Mouse (Mus musculus) limb, embryonic 10.5 days (tissue): ENCODE data around the gene Cbs. TPM values are rescaled to one million over a fixed set of nuclear protein-coding genes. Genes with fewer than 3 reads are reported as not detected.

Source experiments
- DNase-seq: peaks from one replicate; pipeline ENCODE4 v3.0.0-alpha.2; 2017; ENCODE audit warnings: low spot score
- H3K27ac ChIP-seq: fragments of 300-500 bp; sonication (generic); 2 replicates; pipeline ENCODE4 v1.5.1; 2016; ENCODE audit warnings: mild to moderate bottlenecking
- H3K27me3 ChIP-seq: fragments of 300-500 bp; sonication (generic); 2 replicates; pipeline ENCODE4 v1.6.1; 2016; ENCODE audit warnings: low read depth, mild to moderate bottlenecking; ENCODE audit not compliant: poor library complexity, severe bottlenecking
- H3K36me3 ChIP-seq: fragments of 300-500 bp; sonication (generic); 2 replicates; pipeline ENCODE4 v1.6.1; 2016; ENCODE audit warnings: mild to moderate bottlenecking, moderate library complexity
- H3K4me1 ChIP-seq: fragments of 300-500 bp; sonication (generic); 2 replicates; pipeline ENCODE4 v1.6.1; 2016
- H3K4me3 ChIP-seq: fragments of 300-500 bp; sonication (generic); 2 replicates; pipeline ENCODE4 v1.5.1; 2016; ENCODE audit warnings: mild to moderate bottlenecking, moderate library complexity
- H3K9me3 ChIP-seq: fragments of 300-500 bp; sonication (generic); replicated peaks from 2 replicates; pipeline ENCODE4 v1.6.1; 2016; ENCODE audit warnings: mild to moderate bottlenecking
- WGBS: fragments of 180-500 bp; shearing (Covaris S2); methylation state at CpG from one replicate; pipeline ENCODE4 v1.1.7; 2016; 5-methylcytosine and 5-hydroxymethylcytosine counted together
- polyA plus RNA-seq: library from polyadenylated mRNA; unstranded; fragments of >200 nt; fragmentation: Nextera tagmentation; extraction: Ambion mirVana; gene quantifications from 2 replicates; pipeline ENCODE4 v1.2.1, GENCODE M21; 2016

Cbs gene
- 1.9 and 2.3 TPM in 2 replicates for polyA plus RNA-seq

DNA sequence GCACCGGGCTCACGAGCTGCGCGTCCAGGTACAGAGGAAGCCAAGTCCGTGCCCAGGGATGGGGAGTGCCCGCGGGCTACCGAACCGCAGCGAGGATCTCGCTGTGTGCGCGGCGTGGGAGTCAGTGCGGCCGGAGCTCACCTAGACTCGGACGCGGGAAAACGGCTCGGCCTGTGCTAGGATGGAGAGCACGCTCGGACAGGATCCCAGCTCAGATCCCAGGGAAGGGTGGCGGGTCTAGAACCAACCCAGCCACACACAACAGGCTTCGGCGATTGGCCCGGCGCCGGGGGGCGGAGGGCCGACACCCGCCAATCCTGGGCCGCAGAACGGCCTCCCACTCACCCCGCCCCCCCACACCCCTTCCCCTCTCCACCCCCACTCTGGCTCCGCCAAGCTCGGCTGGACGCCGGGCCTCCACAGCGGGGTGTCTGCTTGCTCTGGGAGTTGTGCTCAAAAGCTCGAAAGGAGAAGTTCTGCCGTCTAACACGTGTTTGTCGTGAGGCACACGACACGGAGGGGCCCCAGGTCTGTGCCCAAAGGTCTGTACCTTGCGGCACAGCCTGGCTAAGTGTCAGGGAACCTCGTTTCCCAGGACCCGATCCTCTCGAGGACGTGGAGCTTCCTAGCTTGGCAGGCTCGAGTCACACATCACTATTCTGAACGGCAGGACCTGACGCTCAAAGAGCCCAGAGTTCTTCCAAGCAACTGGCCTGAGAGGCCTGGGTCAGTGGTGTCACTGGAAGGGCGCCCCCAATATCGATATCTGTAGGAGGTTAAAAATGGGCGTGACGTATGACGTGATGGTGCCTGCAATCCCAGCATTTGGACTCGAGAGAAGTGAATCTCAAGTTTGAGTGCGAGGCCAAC is at the start of gene Cbs:
Gene Cbs, minus strand, starts transcription at position 297 of the 870 bp plus-strand sequence.
- H3K27me3 ChIP-seq = peaks cover 45% of the 10 kb centered on the region
- H3K9me3 ChIP-seq = no peaks in the 10 kb centered on the region
- peak; percentile 83 for DNase-seq
- peak within 1 kb of the TSS; percentile 60 for H3K4me3 ChIP-seq
- H3K36me3 ChIP-seq = no peaks in the 10 kb centered on the region
- peak within 1 kb of the TSS; percentile 47 for H3K27ac ChIP-seq
- WGBS = 2% methylated on average over 61 of the region's 61 CpGs
- H3K4me1 ChIP-seq = peaks cover 20% of the 10 kb centered on the region

DNA sequence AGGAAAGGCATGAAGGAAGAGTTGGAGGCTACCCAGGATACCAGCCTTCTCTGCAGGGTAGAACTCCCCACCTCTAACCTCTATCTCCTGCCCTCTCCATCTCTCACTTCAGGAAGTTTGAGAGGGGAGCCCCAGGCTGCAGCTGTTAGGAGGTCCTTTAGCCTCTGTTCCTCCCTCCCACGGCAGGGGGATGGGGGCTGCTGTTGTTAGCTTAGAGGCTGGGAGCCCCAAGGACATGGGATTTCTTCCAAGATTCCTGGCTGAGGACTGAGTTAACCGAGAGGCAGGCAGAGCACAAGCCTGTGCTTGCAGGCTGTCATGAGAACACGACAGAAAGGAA is 49.2 kb upstream of the Cbs start:
- no peaks in the 10 kb centered on the region for H3K9me3 ChIP-seq
- H3K4me3 ChIP-seq = no peak overlapping the region
- peaks cover 17% of the 10 kb centered on the region; the same call in 1 of the 2 replicates for H3K27me3 ChIP-seq
- no peaks in the 10 kb centered on the region for H3K36me3 ChIP-seq
- H3K27ac ChIP-seq = peak overlapping the region; percentile 75
- DNase-seq = peak; percentile 36
- peaks cover 15% of the 10 kb centered on the region for H3K4me1 ChIP-seq
- WGBS = 47% methylated on average over 3 of the region's 3 CpGs

DNA sequence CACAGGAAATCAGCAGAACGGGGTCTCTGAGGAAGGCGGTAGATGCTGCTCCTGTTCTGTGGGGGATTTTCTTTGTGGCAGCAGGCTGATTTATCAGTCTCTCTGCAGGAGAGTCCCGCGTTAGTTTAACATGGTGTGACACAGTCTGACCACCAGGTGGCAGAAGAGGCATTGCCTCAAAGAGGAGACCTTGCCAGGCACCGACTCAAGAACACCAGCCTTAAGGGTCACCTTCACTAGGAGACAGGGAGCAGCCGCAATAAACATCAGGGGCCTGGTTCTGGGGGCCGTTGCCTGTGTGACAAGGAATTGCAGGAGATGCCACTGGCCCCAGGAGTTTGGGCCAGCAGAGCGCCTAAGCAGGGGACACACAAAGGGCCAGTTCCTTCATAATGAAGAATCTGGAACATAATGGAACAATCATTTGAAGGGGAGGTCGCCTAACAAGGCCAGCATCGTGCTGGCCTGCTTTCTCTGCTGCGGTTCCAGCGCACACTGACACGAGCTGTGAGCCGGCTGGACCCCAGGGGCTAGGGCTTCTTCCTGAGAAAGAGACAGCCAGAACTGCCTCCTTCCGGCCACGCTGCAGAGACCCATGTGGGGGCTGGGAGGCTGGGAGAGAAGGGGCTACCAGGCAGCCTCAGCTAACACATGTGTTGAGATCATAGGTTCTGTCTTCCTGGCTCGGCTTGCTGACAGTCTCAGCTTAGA is 48.6 kb upstream of the Cbs start:
- peak; percentile 88 for DNase-seq
- Histone ChIP-seq H3K27ac (peak overlapping the region; percentile 75), H3K36me3 (no peaks in the 10 kb centered on the region), H3K9me3 (no peaks in the 10 kb centered on the region), H3K4me3 (no peak overlapping the region), H3K4me1 (peaks cover 15% of the 10 kb centered on the region), H3K27me3 (peaks cover 17% of the 10 kb centered on the region; the same call in 1 of the 2 replicates)
- 17% methylated on average over 17 of the region's 17 CpGs for WGBS

DNA sequence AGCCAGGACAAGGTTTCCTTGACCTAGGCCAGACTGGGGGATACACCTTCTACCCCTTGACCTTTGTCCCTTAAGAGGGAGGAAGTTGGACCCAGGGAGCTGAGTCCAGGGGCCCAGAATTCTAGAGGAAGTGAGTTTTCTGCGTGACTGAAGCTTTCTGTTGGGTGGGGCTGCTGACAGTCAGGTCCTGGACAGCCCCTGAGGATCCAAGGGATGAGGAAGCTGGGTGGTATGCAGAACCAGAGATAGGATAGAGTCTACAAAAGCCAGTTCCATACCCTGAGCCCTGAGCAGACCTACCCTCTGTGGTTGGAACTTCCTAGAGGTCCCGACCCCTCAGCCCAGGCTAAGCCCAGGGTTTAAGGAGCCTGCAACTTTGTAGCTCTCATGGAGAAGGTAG is 43.4 kb upstream of the Cbs start:
- no peaks in the 10 kb centered on the region for H3K9me3 ChIP-seq
- H3K4me1 ChIP-seq = peaks cover 9% of the 10 kb centered on the region
- H3K27ac ChIP-seq = no peak overlapping the region
- H3K36me3 ChIP-seq = no peaks in the 10 kb centered on the region
- WGBS = 81% methylated on average over 2 of the region's 2 CpGs
- H3K27me3 ChIP-seq = peaks cover 35% of the 10 kb centered on the region
- no peak for DNase-seq
- H3K4me3 ChIP-seq = no peak overlapping the region

- Histone ChIP-seq H3K36me3 (no peaks in the 10 kb centered on the region), H3K27me3 (peaks cover 22% of the 10 kb centered on the region), H3K4me1 (0 out of 2 replicates have a peak, but pooled peaks cover 5% of the 10 kb centered on the region), H3K27ac (no peak within 1 kb of the TSS), H3K9me3 (no peaks in the 10 kb centered on the region), H3K4me3 (no peak within 1 kb of the TSS)
- WGBS = 85% methylated on average over 8 of the region's 8 CpGs
- no peak for DNase-seq
Observed at GRCm38 (mm10) chr17:31677507-31677906, 40.5 kb upstream of the Cbs start, which contains the start of gene Cryaa. Cryaa (plus strand) TSS chr17:31677807.

GRCm38 (mm10) chr17:31674426-31674825 is 37.4 kb upstream of the Cbs start:
- DNase-seq = no peak
- Histone ChIP-seq H3K9me3 (no peaks in the 10 kb centered on the region), H3K27ac (no peak overlapping the region), H3K4me3 (no peak overlapping the region), H3K36me3 (no peaks in the 10 kb centered on the region), H3K4me1 (peaks cover 4% of the 10 kb centered on the region; the same call in 1 of the 2 replicates), H3K27me3 (peaks cover 18% of the 10 kb centered on the region)
- WGBS = 91% methylated on average over 1 of the region's 1 CpGs

DNA sequence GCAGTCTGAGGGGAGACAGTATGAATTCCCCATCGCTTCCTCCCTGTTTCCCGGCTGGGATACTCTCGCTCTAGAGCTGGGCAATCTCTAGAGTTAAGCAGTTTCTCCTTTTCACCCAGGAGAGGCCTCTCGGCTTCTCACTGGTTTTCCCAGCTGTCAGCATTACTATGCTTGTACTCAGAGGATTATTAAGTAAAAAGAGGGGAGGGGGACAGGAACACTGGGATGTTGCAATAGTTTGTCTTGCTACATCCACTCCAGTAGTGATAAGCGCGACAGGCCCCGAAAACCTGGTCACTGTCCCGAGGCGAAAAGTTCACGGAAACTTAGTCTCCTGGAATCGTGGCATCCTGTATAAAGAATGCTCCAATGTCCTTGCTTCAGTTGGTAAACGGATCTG is 35.2 kb upstream of the Cbs start:
- no peak for DNase-seq
- H3K27ac ChIP-seq = no peak overlapping the region
- H3K27me3 ChIP-seq = 0 out of 2 replicates have a peak, but pooled peaks cover 4% of the 10 kb centered on the region
- 93% methylated on average over 12 of the region's 12 CpGs for WGBS
- no peaks in the 10 kb centered on the region for H3K9me3 ChIP-seq
- H3K4me1 ChIP-seq = peaks cover 7% of the 10 kb centered on the region; the same call in 1 of the 2 replicates
- H3K36me3 ChIP-seq = no peaks in the 10 kb centered on the region
- H3K4me3 ChIP-seq = no peak overlapping the region

DNA sequence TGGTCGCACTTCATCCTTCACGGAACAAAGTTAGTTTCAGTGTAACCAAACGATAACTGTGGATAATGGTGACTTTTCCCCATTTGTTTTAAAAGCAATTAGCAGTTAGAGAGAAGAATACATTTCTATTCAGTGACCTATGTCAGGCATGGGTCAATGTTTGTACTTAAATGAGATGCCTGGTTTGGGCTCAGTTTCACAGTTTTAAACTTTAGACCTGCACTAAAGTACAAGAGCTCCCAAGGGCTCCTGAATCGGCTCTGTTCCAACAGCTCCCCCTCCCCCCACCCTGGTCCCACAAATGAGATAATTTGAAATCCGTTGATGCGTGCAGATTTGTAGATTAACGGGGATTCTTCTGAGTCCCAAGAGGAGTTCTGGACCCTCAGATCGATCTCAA is 34.7 kb upstream of the Cbs start:
- Histone ChIP-seq H3K27ac (no peak overlapping the region), H3K4me1 (peaks cover 7% of the 10 kb centered on the region; the same call in 1 of the 2 replicates), H3K36me3 (no peaks in the 10 kb centered on the region), H3K9me3 (no peaks in the 10 kb centered on the region), H3K27me3 (no peaks in the 10 kb centered on the region), H3K4me3 (no peak overlapping the region)
- DNase-seq = no peak
- WGBS = 86% methylated on average over 8 of the region's 8 CpGs

GRCm38 (mm10) chr17:31670163-31670562 is 33.1 kb upstream of the Cbs start:
- H3K27me3 ChIP-seq = no peaks in the 10 kb centered on the region
- no peaks in the 10 kb centered on the region for H3K9me3 ChIP-seq
- peaks cover 7% of the 10 kb centered on the region; the same call in 1 of the 2 replicates for H3K4me1 ChIP-seq
- no peak overlapping the region for H3K27ac ChIP-seq
- no peak overlapping the region for H3K4me3 ChIP-seq
- no peaks in the 10 kb centered on the region for H3K36me3 ChIP-seq
- DNase-seq = no peak
- 59% methylated on average over 11 of the region's 11 CpGs for WGBS

DNA sequence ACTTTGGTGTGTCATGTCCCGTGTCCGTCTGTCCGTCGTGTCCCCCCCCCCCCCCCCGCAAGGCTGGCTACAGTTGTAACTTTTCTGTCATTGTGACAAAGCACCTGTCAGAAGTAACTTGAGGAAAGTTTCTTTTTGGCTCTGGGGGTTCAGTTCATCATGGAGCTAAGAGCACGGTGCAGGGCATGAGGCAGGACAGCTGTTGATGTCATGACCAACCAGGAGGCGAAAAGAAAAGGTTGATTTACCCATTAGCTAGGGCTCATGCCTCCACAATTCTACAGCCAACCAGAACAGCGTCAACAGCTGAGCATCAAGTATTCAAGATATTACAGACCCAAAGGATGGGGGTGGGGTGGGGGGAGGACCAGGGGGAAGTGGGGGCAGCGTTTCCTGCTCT is 31.3 kb upstream of the Cbs start:
- Histone ChIP-seq H3K4me1 (peaks cover 11% of the 10 kb centered on the region), H3K27ac (no peak overlapping the region), H3K36me3 (no peaks in the 10 kb centered on the region), H3K4me3 (no peak overlapping the region), H3K9me3 (no peaks in the 10 kb centered on the region), H3K27me3 (no peaks in the 10 kb centered on the region)
- DNase-seq = no peak
- 79% methylated on average over 9 of the region's 9 CpGs for WGBS

DNA sequence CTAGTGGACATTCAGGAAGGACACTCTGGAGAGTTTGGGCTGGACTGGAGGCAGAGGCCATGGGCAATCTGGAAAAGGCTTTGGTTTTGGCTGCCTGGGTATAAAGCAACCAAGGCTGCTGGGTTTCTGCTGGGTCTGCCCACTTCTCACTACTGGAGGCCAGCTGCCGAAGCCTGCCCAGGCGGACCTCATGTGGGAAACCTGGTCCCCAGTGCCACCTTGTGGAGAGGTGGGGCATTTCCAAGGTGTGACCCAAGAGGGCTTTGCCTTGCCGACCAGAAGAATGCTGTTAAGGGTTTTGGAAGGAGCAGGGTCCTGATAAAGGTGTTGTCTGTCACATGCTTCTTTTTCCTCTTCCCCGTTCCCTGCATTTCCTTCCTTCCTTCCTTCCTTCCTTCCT is 27.7 kb upstream of the Cbs start:
- Histone ChIP-seq H3K27me3 (no peaks in the 10 kb centered on the region), H3K9me3 (no peaks in the 10 kb centered on the region), H3K27ac (no peak overlapping the region), H3K36me3 (no peaks in the 10 kb centered on the region), H3K4me1 (peaks cover 7% of the 10 kb centered on the region), H3K4me3 (no peak overlapping the region)
- peak; percentile 83 for DNase-seq
- WGBS = 12% methylated on average over 4 of the region's 4 CpGs

DNA sequence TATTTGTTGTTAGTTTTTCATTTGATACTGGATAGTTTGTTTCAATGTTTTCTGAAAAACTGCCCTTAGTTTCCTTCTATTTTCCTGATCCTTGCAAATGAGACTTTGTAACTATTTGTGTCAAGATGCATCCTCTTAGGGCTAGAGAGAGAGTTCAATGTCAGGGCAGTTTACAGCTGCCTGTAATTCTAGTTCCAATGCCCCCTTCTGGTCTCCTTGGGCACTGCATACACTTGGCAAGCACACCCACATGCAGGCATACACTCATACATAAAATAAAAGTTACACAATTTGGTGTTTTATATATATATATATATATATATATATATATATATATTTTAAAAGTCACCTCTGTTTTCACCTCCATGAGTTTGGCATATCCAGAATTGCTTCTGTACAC is 25.8 kb upstream of the Cbs start:
- Histone ChIP-seq H3K36me3 (no peaks in the 10 kb centered on the region), H3K4me1 (peaks cover 12% of the 10 kb centered on the region), H3K27ac (no peak overlapping the region), H3K9me3 (no peaks in the 10 kb centered on the region), H3K27me3 (no peaks in the 10 kb centered on the region), H3K4me3 (no peak overlapping the region)
- no peak for DNase-seq

GRCm38 (mm10) chr17:31660661-31661250 is 23.7 kb upstream of the Cbs start:
- H3K4me1 ChIP-seq = peaks cover 20% of the 10 kb centered on the region
- peaks cover 16% of the 10 kb centered on the region for H3K36me3 ChIP-seq
- 76% methylated on average over 8 of the region's 8 CpGs for WGBS
- no peak for DNase-seq
- H3K27ac ChIP-seq = no peak overlapping the region
- H3K9me3 ChIP-seq = no peaks in the 10 kb centered on the region
- H3K27me3 ChIP-seq = no peaks in the 10 kb centered on the region
- no peak overlapping the region for H3K4me3 ChIP-seq
